Mouse (Mus musculus) hematopoietic multipotent progenitor cell, adult 10-12 weeks (in vitro differentiated cells): ENCODE data around the gene Mrps5. TPM values are rescaled to one million over a fixed set of nuclear protein-coding genes. Genes with fewer than 3 reads are reported as not detected.

Experiments
- polyA plus RNA-seq: library from polyadenylated mRNA; stranded (reverse); fragments of >175 nt; gene quantifications from 2 replicates; pipeline ENCODE4 v1.2.3, GENCODE M21; 2012; ENCODE audit warnings: low replicate concordance

The Mrps5 gene
- polyA plus RNA-seq = 58.9 and 78.2 TPM in 2 replicates

GRCm38 (mm10) chr2:127586694-127587513 lies at the start of gene Mrps5, which contains the start of gene Zfp661:
Mrps5 (plus strand) TSS chr2:127587222.
Zfp661 (minus strand) TSS chr2:127587094.

GRCm38 (mm10) chr2:127541185-127541584 lies 45.8 kb upstream of the Mrps5 start, which contains the start of gene Prom2:
Prom2 (minus strand) TSS chr2:127541467.

GRCm38 (mm10) chr2:127656086-127656720 lies 69.2 kb downstream of the Mrps5 start, which contains the start of gene Mal:
Mal (minus strand) TSS chr2:127656695.

Other genes with a start within 250 kb of the Mrps5 start
- gene Astl, start 248.6 kb upstream of the Mrps5 start, polyA plus RNA-seq = 0.08 TPM in 1 of 2 replicates, not detected in the other
- not detected in 2 replicates for gene Adra2b, start 224.0 kb upstream of the Mrps5 start, polyA plus RNA-seq
- gene Gpat2, start 162.0 kb upstream of the Mrps5 start, polyA plus RNA-seq = 0.13 and 0.86 TPM in 2 replicates
- 19.0 and 33.9 TPM in 2 replicates for gene Fahd2a, start 142.7 kb upstream of the Mrps5 start, polyA plus RNA-seq
- 1.2 and 1.7 TPM in 2 replicates for gene Kcnip3, start 65.1 kb upstream of the Mrps5 start, polyA plus RNA-seq
- not detected in 2 replicates for gene Prom2, start 45.8 kb upstream of the Mrps5 start, polyA plus RNA-seq
- 0.35 and 0.43 TPM in 2 replicates for gene Zfp661, start 128 bp upstream of the Mrps5 start, polyA plus RNA-seq
- 0.13 TPM in 1 of 2 replicates, not detected in the other for gene Mal, start 69.5 kb downstream of the Mrps5 start, polyA plus RNA-seq
- 0.07 TPM in 1 of 2 replicates, not detected in the other for gene Mall, start 142.7 kb downstream of the Mrps5 start, polyA plus RNA-seq
- 0.26 and 0.51 TPM in 2 replicates for gene Nphp1, start 201.7 kb downstream of the Mrps5 start, polyA plus RNA-seq
- gene Mtln, start 205.3 kb downstream of the Mrps5 start, polyA plus RNA-seq = 66.1 and 67.2 TPM in 2 replicates
- 0.92 and 2.5 TPM in 2 replicates for gene Bub1, start 244.6 kb downstream of the Mrps5 start, polyA plus RNA-seq